Mouse (Mus musculus) liver, postnatal 0 days (tissue): ENCODE measurements around the gene Tm7sf3. TPM values are rescaled to one million over a fixed set of nuclear protein-coding genes. Genes with fewer than 3 reads are reported as not detected.
A peak's percentile ranks its signal among the peaks of the same experiment; 100 is the strongest.

Experiments used
- ATAC-seq: fragments of 200-750 bp; cut with Nextera tagmentation; 2 replicates; pipeline ENCODE4 v1.8.0; 2017; ENCODE audit warnings: mild to moderate bottlenecking, moderate library complexity
- DNase-seq: peaks from one replicate; pipeline ENCODE4 v3.0.0-alpha.2; 2016
- H3K27ac ChIP-seq: fragments of 300-500 bp; sonication (generic); 2 replicates; pipeline ENCODE4 v1.5.1; 2014; ENCODE audit warnings: antibody characterized with exemption, moderate library complexity, mild to moderate bottlenecking, low read depth
- H3K27me3 ChIP-seq: fragments of 300-500 bp; sonication (generic); 2 replicates; pipeline ENCODE4 v1.6.1; 2014; ENCODE audit warnings: low read length, control low read depth, mixed read lengths; ENCODE audit not compliant: insufficient read depth
- H3K36me3 ChIP-seq: fragments of 300-500 bp; sonication (generic); replicated peaks from 2 replicates; pipeline ENCODE4 v1.6.1; 2014; ENCODE audit warnings: mild to moderate bottlenecking, control low read depth, low read length, moderate library complexity, mixed read lengths; ENCODE audit not compliant: insufficient read depth
- H3K4me1 ChIP-seq: fragments of 300-500 bp; sonication (generic); 2 replicates; pipeline ENCODE4 v1.6.1; 2014; ENCODE audit warnings: antibody characterized with exemption, mild to moderate bottlenecking, control low read depth; ENCODE audit not compliant: insufficient read depth
- H3K4me2 ChIP-seq: fragments of 300-500 bp; sonication (generic); 2 replicates; pipeline ENCODE4 v1.6.1; 2014; ENCODE audit warnings: low read depth, mild to moderate bottlenecking, low read length, moderate library complexity, mixed read lengths
- H3K4me3 ChIP-seq: fragments of 300-500 bp; sonication (generic); 2 replicates; pipeline ENCODE4 v1.5.1; 2014; ENCODE audit warnings: low read depth, low read length
- H3K9ac ChIP-seq: fragments of 300-500 bp; sonication (generic); replicated peaks from 2 replicates; pipeline ENCODE4 v1.6.1; 2014; ENCODE audit warnings: mild to moderate bottlenecking, moderate library complexity
- H3K9me3 ChIP-seq: fragments of 300-500 bp; sonication (generic); 2 replicates; pipeline ENCODE4 v1.6.1; 2016; ENCODE audit warnings: mild to moderate bottlenecking, control low read depth, low read length, mixed read lengths
- CTCF ChIP-seq: sonication (generic); IDR thresholded peaks from 2 replicates; pipeline ENCODE4 v1.5.1; 2016; ENCODE audit warnings: antibody characterized with exemption, low read depth
- EP300 ChIP-seq: IDR thresholded peaks from 2 replicates; pipeline ENCODE4 v1.6.1; 2016; ENCODE audit warnings: antibody characterized with exemption, low read depth, mild to moderate bottlenecking
- WGBS: fragments of 180-500 bp; shearing (Covaris S2); extraction: QIAGEN DNeasy Blood & Tissue Kit; methylation state at CpG from one replicate; pipeline ENCODE4 v1.1.7; 2014; ENCODE audit not compliant: insufficient replicate concordance; 5-methylcytosine and 5-hydroxymethylcytosine counted together
- polyA plus RNA-seq: library from polyadenylated mRNA; unstranded; fragments of >200 nt; fragmentation: Nextera tagmentation; extraction: Ambion mirVana; gene quantifications from 2 replicates; pipeline ENCODE4 v1.2.1, GENCODE M21; 2015

Gene Tm7sf3
- polyA plus RNA-seq, 1 experiment from 2014 or later = 21.2 TPM

DNA sequence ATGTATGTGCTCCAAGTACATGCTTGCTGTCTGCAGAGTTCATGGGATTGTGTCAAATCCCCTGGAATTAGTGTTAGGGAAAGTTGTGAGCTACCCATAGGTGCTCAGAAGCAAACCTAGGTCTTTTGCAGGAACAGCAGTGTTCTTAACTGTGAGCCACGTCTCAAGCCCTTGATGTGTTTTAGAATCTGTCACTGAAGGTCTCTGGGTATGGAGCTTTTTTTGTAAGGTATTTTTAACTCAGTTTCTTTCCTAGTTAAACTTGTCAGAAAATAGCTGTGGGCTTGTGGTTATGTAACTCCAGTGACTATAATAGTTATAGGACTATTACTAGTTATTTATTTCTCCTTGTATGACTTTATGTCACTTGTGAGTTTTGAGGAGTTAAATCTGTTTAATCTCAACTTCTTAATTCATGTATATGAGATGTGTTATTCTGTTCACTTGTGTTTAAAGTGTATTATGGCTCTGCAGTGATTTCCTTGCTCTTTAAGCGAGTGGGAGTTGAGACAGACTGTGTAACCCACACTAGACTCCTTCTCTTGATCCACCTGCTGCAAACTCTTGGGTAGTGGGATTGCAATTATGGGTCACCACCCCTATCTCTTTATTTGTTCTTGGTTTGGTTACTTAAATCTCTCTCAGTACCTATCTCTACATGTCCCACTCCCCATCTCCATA, 59.1 kb downstream of the Tm7sf3 start:
- Histone ChIP-seq H3K4me2 (no peak overlapping the region), H3K9me3 (no peaks in the 10 kb centered on the region), H3K4me3 (no peak overlapping the region), H3K36me3 (peaks cover 36% of the 10 kb centered on the region), H3K4me1 (peaks cover 21% of the 10 kb centered on the region), H3K27me3 (no peaks in the 10 kb centered on the region), H3K27ac (no peak overlapping the region), H3K9ac (no peak overlapping the region)
- DNase-seq (no peak), ATAC-seq (no peak)
- TF ChIP-seq EP300 (no peak), CTCF (no peak)
- 74% methylated on average over 2 of the region's 2 CpGs for WGBS

DNA sequence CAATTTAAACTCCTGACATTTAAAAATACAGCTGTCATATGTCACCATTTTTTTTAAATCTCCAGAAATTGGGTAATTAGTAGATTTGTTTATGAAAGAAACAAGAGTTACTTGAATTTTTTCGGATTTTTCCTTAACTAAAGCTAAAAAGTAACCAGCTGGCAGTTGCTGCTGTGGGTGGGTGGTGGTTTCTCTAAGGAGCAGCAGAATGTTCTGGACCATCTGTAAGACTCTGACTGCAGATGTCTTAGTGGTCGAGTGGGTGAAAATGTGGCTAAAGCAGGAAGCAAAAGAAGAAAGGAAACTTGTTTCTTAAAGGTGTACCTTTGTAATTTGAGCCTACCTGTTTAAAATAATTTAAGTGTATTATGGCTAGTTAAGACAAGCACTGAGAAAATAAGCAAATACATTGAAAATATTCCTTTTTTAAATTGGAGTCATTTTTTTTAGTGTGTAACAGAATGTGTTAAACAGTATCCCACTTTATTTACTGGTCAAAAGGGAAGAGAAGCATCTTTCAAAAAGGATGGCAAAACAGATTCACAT, 62.2 kb downstream of the Tm7sf3 start:
- 18% methylated on average over 2 of the region's 2 CpGs for WGBS

DNA sequence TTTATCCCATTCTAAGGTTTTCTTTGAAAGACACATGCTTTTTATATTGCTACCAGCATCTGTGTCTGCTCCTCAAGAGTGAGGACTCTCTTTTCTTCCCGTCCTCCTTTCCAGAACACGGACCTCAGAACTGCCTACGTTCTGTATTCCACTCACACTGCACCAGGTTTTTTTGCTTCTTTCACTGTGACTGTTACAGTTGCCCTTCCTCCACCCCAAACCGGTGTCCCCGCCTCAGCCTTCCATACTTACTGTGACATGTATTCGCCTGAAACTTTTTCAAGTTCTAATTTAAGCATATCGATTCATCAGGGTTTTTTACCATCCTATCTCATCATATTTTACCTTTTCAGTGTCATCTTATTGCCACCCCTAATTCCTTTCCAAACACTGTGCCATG, 64.0 kb downstream of the Tm7sf3 start:
- Histone ChIP-seq H3K36me3 (peaks cover 2% of the 10 kb centered on the region; the same call in 1 of the 2 replicates), H3K27ac (peak overlapping the region; percentile 98), H3K27me3 (no peaks in the 10 kb centered on the region), H3K4me1 (peaks cover 25% of the 10 kb centered on the region), H3K9me3 (no peaks in the 10 kb centered on the region), H3K9ac (peak overlapping the region; percentile 99), H3K4me3 (peak overlapping the region; percentile 96), H3K4me2 (peak overlapping the region; percentile 88)
- TF ChIP-seq EP300 (no peak), CTCF (no peak)
- no peak for ATAC-seq
- WGBS = 5% methylated on average over 7 of the region's 7 CpGs
- peak; percentile 22 for DNase-seq

More for the DNA sequence above, 62.2 kb downstream of the Tm7sf3 start:
- no peak for ATAC-seq
- Histone ChIP-seq H3K4me1 (peaks cover 25% of the 10 kb centered on the region), H3K27me3 (no peaks in the 10 kb centered on the region), H3K4me3 (no peak overlapping the region), H3K9ac (no peak overlapping the region; the same call in 1 of the 2 replicates), H3K9me3 (no peaks in the 10 kb centered on the region), H3K27ac (no peak overlapping the region), H3K36me3 (peaks cover 9% of the 10 kb centered on the region), H3K4me2 (peak overlapping the region; percentile 88)
- no peak for DNase-seq
- TF ChIP-seq CTCF = no peak
- no peak for TF ChIP-seq EP300

DNA sequence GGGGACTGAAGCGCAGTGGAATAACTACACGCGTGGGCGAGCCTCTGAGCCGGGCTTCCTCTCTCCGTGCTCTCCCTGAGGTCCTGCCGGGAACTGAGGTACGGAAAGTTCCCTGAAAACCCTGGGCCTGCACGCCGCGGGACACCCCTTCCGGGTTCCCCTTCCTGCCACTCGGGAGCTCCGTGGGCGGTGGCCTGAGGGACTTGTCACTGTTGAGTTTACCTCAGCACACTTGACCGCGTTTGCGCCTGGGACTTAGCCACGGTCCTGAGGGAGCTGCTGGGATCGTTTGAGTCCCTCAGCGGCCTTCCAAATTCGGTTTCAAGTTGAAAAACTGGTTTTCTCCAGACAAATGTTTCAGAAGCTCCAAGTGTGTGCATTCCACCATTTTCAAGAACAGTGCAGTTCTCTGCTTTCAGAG, 64.5 kb downstream of the Tm7sf3 start:
- Histone ChIP-seq H3K4me1 (peaks cover 25% of the 10 kb centered on the region), H3K36me3 (peaks cover 2% of the 10 kb centered on the region; the same call in 1 of the 2 replicates), H3K9me3 (no peaks in the 10 kb centered on the region), H3K9ac (peak overlapping the region; percentile 99), H3K4me3 (peak overlapping the region; percentile 96), H3K4me2 (peak overlapping the region; percentile 88), H3K27me3 (no peaks in the 10 kb centered on the region), H3K27ac (peak overlapping the region; percentile 98)
- ATAC-seq (peak; percentile 63), DNase-seq (peak; percentile 83)
- TF ChIP-seq CTCF = no peak
- no peak for TF ChIP-seq EP300
- under 1% methylated on average over 22 of the region's 22 CpGs for WGBS

DNA sequence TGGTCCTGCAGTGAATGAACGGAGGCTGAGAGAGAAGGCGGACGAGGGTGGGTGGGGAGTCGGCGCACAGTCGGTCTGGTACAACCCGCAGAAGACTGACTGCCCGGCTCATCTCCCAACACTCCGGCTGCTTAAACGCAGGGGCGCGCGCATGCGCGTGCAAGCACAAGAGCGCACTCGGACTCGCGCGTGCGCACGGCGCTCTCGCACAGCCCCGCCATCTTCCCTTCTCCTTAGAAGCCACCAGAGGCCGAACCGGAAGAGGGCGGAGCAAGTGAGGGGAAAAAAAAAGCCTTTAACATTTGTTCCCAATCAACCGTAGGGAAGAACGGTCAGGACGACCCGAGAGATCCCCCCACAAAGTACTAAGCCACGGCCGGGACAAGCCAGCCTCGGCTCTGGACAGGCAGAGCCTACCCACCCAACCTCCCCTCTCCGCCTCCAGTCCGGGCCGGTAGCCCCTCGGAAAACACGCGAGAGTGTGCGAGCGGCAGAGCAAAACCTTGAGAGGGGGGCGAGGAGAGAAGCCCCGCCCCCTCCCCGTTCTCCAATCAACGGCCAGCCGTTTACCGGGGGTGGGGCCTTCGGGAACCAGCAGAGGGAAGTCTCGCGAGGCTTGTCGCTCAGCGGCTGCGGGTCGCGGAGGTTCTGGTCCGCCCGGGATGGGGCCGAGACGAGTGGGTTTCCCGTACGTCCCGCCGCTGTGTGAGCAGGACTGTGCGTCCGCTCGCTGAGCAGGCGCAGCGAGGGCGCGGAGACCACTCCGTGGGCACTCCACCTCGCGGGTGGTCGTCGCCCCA, 65.1 kb downstream of the Tm7sf3 start, which contains the start of gene Ints13:
TSS of gene Ints13 (minus strand) at position 526 of the 800 bp plus-strand sequence.
- Histone ChIP-seq H3K27ac (peak within 1 kb of the TSS; percentile 98), H3K4me3 (peak within 1 kb of the TSS; percentile 96), H3K36me3 (peaks cover 2% of the 10 kb centered on the region; the same call in 1 of the 2 replicates), H3K9me3 (no peaks in the 10 kb centered on the region), H3K4me1 (peaks cover 22% of the 10 kb centered on the region), H3K4me2 (peak within 1 kb of the TSS; percentile 88), H3K27me3 (no peaks in the 10 kb centered on the region), H3K9ac (peak within 1 kb of the TSS; percentile 99)
- ATAC-seq = peak; percentile 93
- TF ChIP-seq EP300 = peak; percentile 68
- no peak for TF ChIP-seq CTCF
- DNase-seq = peak; percentile 98
- under 1% methylated on average over 75 of the region's 77 CpGs for WGBS

DNA sequence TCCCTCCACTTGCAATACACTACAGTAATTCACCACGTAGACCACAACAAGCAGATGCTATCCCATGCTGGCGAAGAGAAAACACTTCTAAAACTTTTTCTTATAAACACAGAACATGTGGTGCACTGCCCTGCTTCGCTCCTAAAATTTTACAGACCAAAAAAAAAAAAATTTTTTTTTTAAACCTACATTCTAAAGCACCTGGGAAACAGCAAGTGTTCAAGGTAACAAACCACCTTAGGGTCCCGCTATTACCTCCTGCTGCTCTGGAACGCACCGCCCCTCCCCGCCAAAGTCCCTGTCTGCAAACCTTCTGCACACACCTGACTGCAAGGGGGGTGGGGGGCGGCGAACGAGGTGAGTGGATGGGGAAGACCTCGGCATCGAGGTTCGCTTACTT, 65.7 kb downstream of the Tm7sf3 start, which contains the start of gene Fgfr1op2:
TSS of gene Fgfr1op2 (plus strand) at position 301 of the 400 bp plus-strand sequence.
- ATAC-seq = no peak; the same call in 1 of the 2 replicates

More for the DNA sequence above, 65.7 kb downstream of the Tm7sf3 start, which contains the start of gene Fgfr1op2:
- no peak for DNase-seq
- peak within 1 kb of the TSS; percentile 99 for H3K9ac ChIP-seq
- H3K4me2 ChIP-seq = peak within 1 kb of the TSS; percentile 88
- H3K27me3 ChIP-seq = no peaks in the 10 kb centered on the region
- under 1% methylated on average over 13 of the region's 13 CpGs for WGBS
- TF ChIP-seq CTCF (no peak), EP300 (no peak)
- peaks cover 2% of the 10 kb centered on the region; the same call in 1 of the 2 replicates for H3K36me3 ChIP-seq
- H3K4me1 ChIP-seq = peaks cover 20% of the 10 kb centered on the region
- H3K9me3 ChIP-seq = no peaks in the 10 kb centered on the region
- peak within 1 kb of the TSS; percentile 96 for H3K4me3 ChIP-seq
- peak within 1 kb of the TSS; percentile 98 for H3K27ac ChIP-seq
